Mouse (Mus musculus): Measurements from ENCODE around the gene Psmb2. TPM values are rescaled to one million over a fixed set of nuclear protein-coding genes. Genes with fewer than 3 reads are reported as not detected.

Psmb2 gene
- polyA plus RNA-seq, 1 experiment from 2014 or later, result 594 TPM

Other genes starting within 250 kb of the Psmb2 start
- 15.1 and 15.6 TPM in 2 replicates for gene Ago3, start 248.1 kb upstream of the Psmb2 start, polyA plus RNA-seq (2016; fragmentation: Nextera tagmentation; extraction: Ambion mirVana)
- gene Ago1, start 209.0 kb upstream of the Psmb2 start, polyA plus RNA-seq (2016; fragmentation: Nextera tagmentation; extraction: Ambion mirVana), result 6.3 and 6.8 TPM in 2 replicates
- gene Ago4, start 144.2 kb upstream of the Psmb2 start, polyA plus RNA-seq (2016; fragmentation: Nextera tagmentation; extraction: Ambion mirVana), result 1.3 and 1.6 TPM in 2 replicates
- 56.2 and 58.8 TPM in 2 replicates for gene Clspn, start 120.7 kb upstream of the Psmb2 start, polyA plus RNA-seq (2016; fragmentation: Nextera tagmentation; extraction: Ambion mirVana)
- gene 5730409E04Rik, start 67.8 kb upstream of the Psmb2 start, polyA plus RNA-seq (2016; fragmentation: Nextera tagmentation; extraction: Ambion mirVana), result 1.6 and 1.7 TPM in 2 replicates
- gene Tfap2e, start 58.6 kb downstream of the Psmb2 start, polyA plus RNA-seq (2016; fragmentation: Nextera tagmentation; extraction: Ambion mirVana), result 0.16 TPM in 1 of 2 replicates, not detected in the other
- gene Ncdn, start 75.8 kb downstream of the Psmb2 start, polyA plus RNA-seq (2016; fragmentation: Nextera tagmentation; extraction: Ambion mirVana), result 37.5 and 40.9 TPM in 2 replicates
- gene AU040320, start 75.9 kb downstream of the Psmb2 start, polyA plus RNA-seq (2016; fragmentation: Nextera tagmentation; extraction: Ambion mirVana), result 19.3 and 21.4 TPM in 2 replicates

All from embryonic facial prominence, embryonic 10.5 days (tissue).